Mouse (Mus musculus) kidney, adult 2 months (tissue): ENCODE measurements around the gene Hepacam2. TPM values are rescaled to one million over a fixed set of nuclear protein-coding genes. Genes with fewer than 3 reads are reported as not detected.

Experiments
- DNase-seq: peaks from one replicate; pipeline ENCODE4 v3.0.0; 2021
- H3K27ac ChIP-seq: fragments of 200-500 bp; 2 replicates; pipeline ENCODE4 v1.5.1; 2012; ENCODE audit warnings: low read depth, low read length, control low read depth, inconsistent platforms; ENCODE audit not compliant: insufficient read depth
- H3K27me3 ChIP-seq: fragments of 200-500 bp; replicated peaks from 2 replicates; pipeline ENCODE4 v1.6.1; 2012; ENCODE audit warnings: mild to moderate bottlenecking, moderate library complexity, low read length, inconsistent platforms; ENCODE audit not compliant: control insufficient read depth, insufficient read depth
- H3K36me3 ChIP-seq: fragments of 200-500 bp; 2 replicates; pipeline ENCODE4 v1.6.1; 2012; ENCODE audit warnings: mild to moderate bottlenecking, moderate library complexity, low read length, inconsistent platforms; ENCODE audit not compliant: control insufficient read depth, insufficient read depth
- H3K4me1 ChIP-seq: fragments of 200-500 bp; 2 replicates; pipeline ENCODE4 v1.6.1; 2011; ENCODE audit warnings: low read length; ENCODE audit not compliant: control insufficient read depth, insufficient read depth
- H3K4me3 ChIP-seq: fragments of 200-500 bp; 2 replicates; pipeline ENCODE4 v1.5.1; 2011; ENCODE audit warnings: mild to moderate bottlenecking, low read depth, low read length, control low read depth; ENCODE audit not compliant: insufficient read depth
- CTCF ChIP-seq: fragments of 200-500 bp; conservative IDR thresholded peaks from 2 replicates; pipeline ENCODE4 v1.5.1; 2011; ENCODE audit warnings: low read depth, mild to moderate bottlenecking, control low read depth, low read length, moderate library complexity, mixed read lengths; ENCODE audit not compliant: insufficient read depth, insufficient read length
- POLR2A ChIP-seq: fragments of 200-500 bp; IDR thresholded peaks from one replicate; pipeline ENCODE4 v1.6.1; 2011; ENCODE audit warnings: low read depth, low read length, control low read depth
- WGBS: fragments of 180-500 bp; shearing (Covaris S2); methylation state at CpG from one replicate; pipeline ENCODE4 v1.1.7; 2018; 5-methylcytosine and 5-hydroxymethylcytosine counted together
- polyA plus RNA-seq: library from polyadenylated mRNA; depleted of rRNA; stranded (reverse); fragments of >200 nt; gene quantifications from 2 replicates; pipeline ENCODE4 v1.2.3, GENCODE M21; 2012; rRNA removed

The Hepacam2 gene
- polyA plus RNA-seq, result 19.5 and 26.3 TPM in 2 replicates

GRCm38 (mm10) chr6:3498162-3498848, at the start of gene Hepacam2, which contains the start of gene Vps50:
Hepacam2 (minus strand) TSS chr6:3498298.
Vps50 (plus strand) TSS chr6:3498382.
- no peak within 1 kb of the TSS; the same call in 1 of the 2 replicates for H3K27ac ChIP-seq

GRCm38 (mm10) chr6:3544970-3545369, 46.9 kb upstream of the Hepacam2 start:
- peak; percentile 30 for DNase-seq
- TF ChIP-seq POLR2A (no peak), CTCF (no peak)
- WGBS, result 62% methylated on average over 1 of the region's 1 CpGs
- no peaks in the 10 kb centered on the region for H3K36me3 ChIP-seq
- H3K27ac ChIP-seq, result no peak overlapping the region
- H3K27me3 ChIP-seq, result no peaks in the 10 kb centered on the region
- H3K4me3 ChIP-seq, result no peak overlapping the region
- peaks cover 3% of the 10 kb centered on the region; the same call in 1 of the 2 replicates for H3K4me1 ChIP-seq

More at GRCm38 (mm10) chr6:3498162-3498848, at the start of gene Hepacam2, which contains the start of gene Vps50:
- no peak for TF ChIP-seq POLR2A
- TF ChIP-seq CTCF, result no peak
- H3K4me1 ChIP-seq, result no peaks in the 10 kb centered on the region
- H3K36me3 ChIP-seq, result no peaks in the 10 kb centered on the region
- peak within 1 kb of the TSS; percentile 92 for H3K4me3 ChIP-seq
- H3K27me3 ChIP-seq, result no peaks in the 10 kb centered on the region
- peak; percentile 96 for DNase-seq
- WGBS, result under 1% methylated on average over 28 of the region's 28 CpGs

- Histone ChIP-seq H3K27me3 (no peaks in the 10 kb centered on the region), H3K4me3 (no peak overlapping the region), H3K36me3 (no peaks in the 10 kb centered on the region), H3K27ac (peak overlapping the region; percentile 18; the same call in 1 of the 2 replicates), H3K4me1 (peaks cover 3% of the 10 kb centered on the region; the same call in 1 of the 2 replicates)
- no peak for TF ChIP-seq POLR2A
- no peak for TF ChIP-seq CTCF
- DNase-seq, result peak; percentile 25
- 40% methylated on average over 4 of the region's 4 CpGs for WGBS
Observed at GRCm38 (mm10) chr6:3543862-3544261, 45.8 kb upstream of the Hepacam2 start.

- no peak for DNase-seq
- Histone ChIP-seq H3K4me1 (peaks cover 3% of the 10 kb centered on the region; the same call in 1 of the 2 replicates), H3K36me3 (no peaks in the 10 kb centered on the region), H3K27ac (no peak overlapping the region), H3K27me3 (no peaks in the 10 kb centered on the region), H3K4me3 (no peak overlapping the region)
- WGBS, result 73% methylated on average over 2 of the region's 2 CpGs
- TF ChIP-seq POLR2A, result no peak
- TF ChIP-seq CTCF, result no peak
Observed at GRCm38 (mm10) chr6:3539470-3539869, 41.4 kb upstream of the Hepacam2 start.

- TF ChIP-seq CTCF (no peak), POLR2A (no peak)
- no peak overlapping the region for H3K4me3 ChIP-seq
- H3K36me3 ChIP-seq, result no peaks in the 10 kb centered on the region
- H3K27me3 ChIP-seq, result no peaks in the 10 kb centered on the region
- no peak for DNase-seq
- H3K4me1 ChIP-seq, result no peaks in the 10 kb centered on the region
- no peak overlapping the region for H3K27ac ChIP-seq
- whole genome bisulfite sequencing, result 70% methylated on average over 1 of the region's 1 CpGs
Observed at GRCm38 (mm10) chr6:3536048-3536447, 38.0 kb upstream of the Hepacam2 start.

GRCm38 (mm10) chr6:3531445-3531844, 33.3 kb upstream of the Hepacam2 start:
- no peak for DNase-seq
- 88% methylated on average over 5 of the region's 5 CpGs for WGBS
- no peaks in the 10 kb centered on the region for H3K27me3 ChIP-seq
- H3K36me3 ChIP-seq, result no peaks in the 10 kb centered on the region
- H3K4me1 ChIP-seq, result no peaks in the 10 kb centered on the region; the same call in 1 of the 2 replicates
- no peak overlapping the region for H3K27ac ChIP-seq
- H3K4me3 ChIP-seq, result no peak overlapping the region
- TF ChIP-seq CTCF, result no peak

- Histone ChIP-seq H3K27me3 (no peaks in the 10 kb centered on the region), H3K27ac (no peak overlapping the region), H3K4me1 (no peaks in the 10 kb centered on the region; the same call in 1 of the 2 replicates), H3K4me3 (no peak overlapping the region), H3K36me3 (no peaks in the 10 kb centered on the region)
- 96% methylated on average over 4 of the region's 4 CpGs for WGBS
- DNase-seq, result no peak
- TF ChIP-seq POLR2A (no peak), CTCF (no peak)
Observed at GRCm38 (mm10) chr6:3528198-3528597, 30.1 kb upstream of the Hepacam2 start.
